Mouse (Mus musculus) liver, embryonic 14.5 days (tissue): ENCODE measurements around the gene Cdx2.

Source experiments
- CTCF ChIP-seq: IDR thresholded peaks from 2 replicates; pipeline ENCODE4 v1.5.1; 2016; ENCODE audit warnings: antibody characterized with exemption, low read depth, control low read depth
- EP300 ChIP-seq: IDR thresholded peaks from 2 replicates; pipeline ENCODE4 v1.6.1; 2016; ENCODE audit warnings: antibody characterized with exemption, low read depth

- TF ChIP-seq CTCF (no peak), EP300 (no peak)
Measured at GRCm38 (mm10) chr5:147302746-147303400, 4.2 kb downstream of the Cdx2 start.
